11 mouse cellular contexts compared by ENCODE assay signal in the genomic region with DNA sequence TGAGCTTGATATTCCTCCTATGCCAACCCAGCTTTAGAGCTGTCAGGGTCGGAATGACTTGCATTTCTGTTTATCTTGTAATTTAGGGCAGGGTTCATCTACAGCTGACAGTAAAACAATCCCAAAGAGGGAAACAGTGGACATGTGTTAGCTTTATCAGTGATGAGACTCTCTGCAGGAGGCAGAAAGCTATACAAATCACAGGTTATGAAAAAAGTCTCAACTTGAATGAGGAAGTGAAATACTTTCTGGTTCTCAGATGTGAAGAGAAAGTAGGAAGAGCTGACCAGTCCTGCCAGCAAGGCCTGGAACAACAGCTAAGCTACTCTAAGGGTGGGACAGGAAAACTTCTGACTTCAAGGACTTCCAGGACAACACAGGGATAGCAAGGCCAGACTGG.
DNase-seq lines count a peak whose midpoint lies in the region; ATAC-seq and TF ChIP-seq lines count a peak whose summit lies in the region.
"Had no signal": no experiment of that assay in that cellular context is flagged by ENCODE, and none has a peak within 500 bp of the region (broad histone marks: within the 10 kb centered on the region; RNA-seq: fewer than 3 reads in every experiment).

No protein-coding gene starts in this region.

- intact Hi-C loops in heart, adult 2 months (cut with DNase I) = loop anchor here (5.0 kb wide), 1 partner anchor 41 kb away; no protein-coding TSS in a partner anchor

- peak in 1 of 2 experiments; percentile 33 for DNase-seq in heart, adult 2 months
- no peak for DNase-seq in heart, embryonic 10.5 days (ENCODE audit: low spot score)
- DNase-seq in G1E (ENCODE audit: low spot score) = peak; percentile 45
- DNase-seq in midbrain, postnatal 0 days (ENCODE audit: low spot score) = no peak
- DNase-seq in left cerebral cortex, adult 9 months (ENCODE audit: low spot score in 2 of 2) = no peak
- no peak for DNase-seq in thymus, postnatal 4 days

- 8% methylated on average over 1 of the region's 1 CpGs for WGBS in heart, adult 2 months
- WGBS in heart, embryonic 10.5 days = 41% methylated on average over 1 of the region's 1 CpGs
- 36% methylated on average over 1 of the region's 1 CpGs for WGBS in heart, embryonic 15.5 days
- 80% methylated on average over 1 of the region's 1 CpGs for WGBS in midbrain, postnatal 0 days

- H3K4me1 ChIP-seq in heart, adult 2 months (ENCODE audit: control insufficient read depth, insufficient read depth, low read length) = peaks cover 4% of the 10 kb centered on the region
- H3K4me1 ChIP-seq in heart, embryonic 10.5 days = peaks cover 16% of the 10 kb centered on the region; the same call in 1 of the 2 replicates
- peaks cover 50% of the 10 kb centered on the region for H3K4me1 ChIP-seq in G1E (ENCODE audit: insufficient read depth, low read depth, low read length)
- H3K4me1 ChIP-seq in heart, embryonic 15.5 days (replicated peaks) = peaks cover 14% of the 10 kb centered on the region; the same call in 1 of the 2 replicates
- H3K4me1 ChIP-seq in midbrain, postnatal 0 days (ENCODE audit: insufficient read depth, low read length) = no peaks in the 10 kb centered on the region

- H3K9me3 ChIP-seq in heart, embryonic 10.5 days = no peaks in the 10 kb centered on the region
- H3K9me3 ChIP-seq in G1E (replicated peaks) = no peaks in the 10 kb centered on the region
- no peaks in the 10 kb centered on the region for H3K9me3 ChIP-seq in heart, embryonic 15.5 days (replicated peaks)
- H3K9me3 ChIP-seq in midbrain, postnatal 0 days (ENCODE audit: low read length) = no peaks in the 10 kb centered on the region
- H3K9me3 ChIP-seq: hindbrain, embryonic 10.5 days had no signal

- no peak overlapping the region for H3K9ac ChIP-seq in heart, adult 2 months (ENCODE audit: low read depth, low read length)
- no peak overlapping the region for H3K9ac ChIP-seq in heart, embryonic 15.5 days
- H3K9ac ChIP-seq in midbrain, postnatal 0 days (replicated peaks; ENCODE audit: low read length, poor library complexity, severe bottlenecking) = no peak overlapping the region

- H3K27ac ChIP-seq in heart, adult 2 months = peak overlapping the region; percentile 76
- no peak overlapping the region for H3K27ac ChIP-seq in heart, embryonic 10.5 days
- peak overlapping the region; percentile 41 for H3K27ac ChIP-seq in heart, embryonic 15.5 days
- no peak overlapping the region for H3K27ac ChIP-seq in midbrain, postnatal 0 days (ENCODE audit: low read depth, low read length)
- H3K27ac ChIP-seq: hindbrain, embryonic 10.5 days; left cerebral cortex, adult 2 months had no signal

- ATAC-seq in G1E (ENCODE audit: extremely low read depth, insufficient number of reproducible peaks, low FRiP score, poor library complexity, severe bottlenecking) = peak; percentile 90
- no peak for ATAC-seq in heart, embryonic 15.5 days (replicated peaks; ENCODE audit: insufficient number of reproducible peaks, insufficient read depth, low FRiP score, low read depth)
- peak; percentile 79 for ATAC-seq in megakaryocyte, adult 5-6 weeks (ENCODE audit: poor library complexity, severe bottlenecking)
- no peak for ATAC-seq in midbrain, postnatal 0 days (ENCODE audit: low FRiP score)

- TF ChIP-seq EP300 in heart, adult 2 months (IDR thresholded peaks at IDR 0.05; ENCODE audit: insufficient read depth, low read depth, low read length) = no peak

- TF ChIP-seq POLR2A in heart, adult 2 months (IDR thresholded peaks at IDR 0.05; ENCODE audit: insufficient read depth, low read depth, low read length) = no peak

- no peaks in the 10 kb centered on the region for H3K27me3 ChIP-seq in heart, adult 2 months (ENCODE audit: control insufficient read depth, insufficient read depth, low read length)
- H3K27me3 ChIP-seq in heart, embryonic 10.5 days (ENCODE audit: insufficient read depth, poor library complexity, severe bottlenecking) = no peaks in the 10 kb centered on the region
- no peaks in the 10 kb centered on the region for H3K27me3 ChIP-seq in G1E (ENCODE audit: insufficient read depth, low read length)
- H3K27me3 ChIP-seq in heart, embryonic 15.5 days = no peaks in the 10 kb centered on the region
- H3K27me3 ChIP-seq in midbrain, postnatal 0 days (ENCODE audit: insufficient read depth, low read length) = no peaks in the 10 kb centered on the region

- no peak overlapping the region for H3K4me3 ChIP-seq in heart, adult 2 months
- H3K4me3 ChIP-seq in heart, embryonic 10.5 days = no peak overlapping the region
- H3K4me3 ChIP-seq in G1E (ENCODE audit: low read depth, low read length) = no peak overlapping the region
- no peak overlapping the region for H3K4me3 ChIP-seq in heart, embryonic 15.5 days
- no peak overlapping the region for H3K4me3 ChIP-seq in midbrain, postnatal 0 days (ENCODE audit: low read depth, low read length)
- H3K4me3 ChIP-seq: erythroblast, embryonic 14.5 days; hindbrain, embryonic 10.5 days; left cerebral cortex, adult 2 months had no signal

- H3K4me2 ChIP-seq in heart, embryonic 15.5 days = no peak overlapping the region
- H3K4me2 ChIP-seq in midbrain, postnatal 0 days (ENCODE audit: low read depth, low read length, poor library complexity, severe bottlenecking) = no peak overlapping the region

- H3K36me3 ChIP-seq in heart, adult 2 months (ENCODE audit: control insufficient read depth, insufficient read depth, low read length) = peaks cover 18% of the 10 kb centered on the region
- H3K36me3 ChIP-seq in heart, embryonic 10.5 days = peaks cover 5% of the 10 kb centered on the region; the same call in 1 of the 2 replicates
- peaks cover 6% of the 10 kb centered on the region for H3K36me3 ChIP-seq in G1E (replicated peaks)
- no peaks in the 10 kb centered on the region for H3K36me3 ChIP-seq in heart, embryonic 15.5 days
- no peaks in the 10 kb centered on the region for H3K36me3 ChIP-seq in midbrain, postnatal 0 days (ENCODE audit: insufficient read depth, low read length)

- no peak; the same call in 1 of the 2 replicates for TF ChIP-seq CTCF in heart, adult 2 months (IDR thresholded peaks at IDR 0.05)
- no peak for TF ChIP-seq CTCF in G1E (IDR thresholded peaks at IDR 0.05; ENCODE audit: low read depth, low read length)
- no peak for TF ChIP-seq CTCF in midbrain, postnatal 0 days (IDR thresholded peaks at IDR 0.05)

- 0 out of 2 replicates have a peak, but pooled peaks cover 1% of the 10 kb centered on the region for H3K79me2 ChIP-seq in heart, adult 2 months (replicated peaks; ENCODE audit: control insufficient read depth, insufficient read depth, low read length)

Comparison
In these comparisons a context has a peak if more than half of its experiments do, and no peak if none do; other contexts are left out.
1. H3K27ac ChIP-seq: peak in heart, adult 2 months (single experiment) and heart, embryonic 15.5 days (single experiment); none in heart, embryonic 10.5 days (single experiment) and midbrain, postnatal 0 days (single experiment).
2. ATAC-seq: peak in G1E (single experiment) and megakaryocyte, adult 5-6 weeks (single experiment); none in heart, embryonic 15.5 days (single experiment) and midbrain, postnatal 0 days (single experiment).